ENCODE assay signal across 8 mouse cellular contexts in the genomic region with DNA sequence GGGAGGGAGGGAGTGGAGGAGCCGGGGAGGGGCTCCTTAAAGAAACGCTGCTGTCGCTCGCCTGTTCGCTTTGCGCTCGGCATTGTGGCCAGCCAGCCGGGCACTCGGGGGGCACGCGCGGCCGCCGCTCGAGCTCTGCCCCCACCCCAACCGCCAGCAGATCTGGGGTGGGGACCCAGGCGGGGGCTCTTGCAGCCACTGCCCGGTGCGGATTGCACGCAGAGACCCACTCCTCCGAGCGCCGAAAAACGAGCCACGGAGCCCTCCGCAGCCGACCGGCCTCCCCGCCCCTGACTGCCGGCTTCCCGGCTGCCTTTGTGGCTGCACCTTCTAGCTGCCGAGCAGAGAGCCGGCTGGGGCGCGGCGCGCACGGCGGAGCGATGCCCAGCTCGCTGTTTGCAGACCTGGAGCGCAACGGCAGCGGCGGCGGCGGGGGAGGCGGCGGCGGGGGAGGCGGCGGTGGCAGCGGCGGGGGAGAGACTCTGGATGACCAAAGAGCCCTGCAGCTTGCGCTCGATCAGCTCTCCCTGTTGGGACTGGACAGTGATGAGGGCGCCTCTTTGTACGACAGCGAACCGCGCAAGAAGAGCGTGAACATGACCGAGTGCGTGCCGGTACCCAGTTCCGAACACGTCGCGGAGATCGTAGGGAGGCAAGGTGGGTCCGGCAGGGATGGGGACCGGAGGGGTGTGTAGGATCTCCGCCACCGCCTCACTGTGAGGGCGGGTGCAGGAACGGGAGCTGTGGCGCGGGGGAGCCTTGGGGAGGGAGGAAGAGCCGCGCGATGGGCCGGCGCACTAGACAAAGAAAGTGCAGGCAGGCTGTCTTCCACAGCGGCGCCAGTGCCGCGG. TPM values are rescaled to one million over a fixed set of nuclear protein-coding genes. Genes with fewer than 3 reads are reported as not detected.
DNase-seq lines count a peak whose midpoint lies in the region; ATAC-seq and TF ChIP-seq lines count a peak whose summit lies in the region.

TSS of gene Mex3b (plus strand) at position 63 of the 851 bp plus-strand sequence.

- H3K36me3 ChIP-seq in heart, adult 2 months (ENCODE audit: control insufficient read depth, insufficient read depth, low read length): no peaks in the 10 kb centered on the region
- H3K36me3 ChIP-seq in kidney, adult 2 months (ENCODE audit: control insufficient read depth, insufficient read depth, low read length): no peaks in the 10 kb centered on the region
- H3K36me3 ChIP-seq in limb, embryonic 12.5 days: peaks cover 28% of the 10 kb centered on the region
- H3K36me3 ChIP-seq in midbrain, embryonic 14.5 days (ENCODE audit: control insufficient read depth, insufficient read depth, low read length): peaks cover 27% of the 10 kb centered on the region

- H3K4me3 ChIP-seq in heart, adult 2 months: peak within 1 kb of the TSS; percentile 97
- H3K4me3 ChIP-seq in kidney, adult 2 months (ENCODE audit: insufficient read depth, low read depth, low read length): peak within 1 kb of the TSS; percentile 81
- peak within 1 kb of the TSS; percentile 100 for H3K4me3 ChIP-seq in limb, embryonic 12.5 days (replicated peaks)
- H3K4me3 ChIP-seq in midbrain, embryonic 14.5 days (replicated peaks; ENCODE audit: low read depth, low read length): peak within 1 kb of the TSS; percentile 100

- peak; percentile 41 to 60 for DNase-seq in lung, adult 18-20 months
- no peak for DNase-seq in lung, postnatal 25 days (ENCODE audit: low spot score)
- DNase-seq in embryo, embryonic 9.5 days (ENCODE audit: extremely low spot score): peak; percentile 68
- DNase-seq in heart, adult 2 months: peak; percentile 69 to 80
- DNase-seq in kidney, adult 2 months: peak; percentile 60
- DNase-seq in midbrain, embryonic 14.5 days: peak; percentile 77
- peak; percentile 51 to 83 for DNase-seq in spleen, postnatal 4 days (ENCODE audit: low spot score in 2 of 2)

- WGBS in heart, adult 2 months: under 1% methylated on average over 81 of the region's 87 CpGs
- under 1% methylated on average over 73 of the region's 87 CpGs for WGBS in kidney, adult 2 months
- WGBS in limb, embryonic 12.5 days: 1% methylated on average over 77 of the region's 87 CpGs
- WGBS in midbrain, embryonic 14.5 days: under 1% methylated on average over 87 of the region's 87 CpGs

- intact Hi-C loops in heart, adult 2 months (cut with DNase I): loop anchor here (5.0 to 10.0 kb wide), 5 partner anchors 150 to 1025 kb away; partner anchors contain the start of gene Stard5

- TF ChIP-seq CTCF in heart, adult 2 months (IDR thresholded peaks at IDR 0.05): no peak
- no peak for TF ChIP-seq CTCF in kidney, adult 2 months (conservative IDR thresholded peaks at IDR 0.05; ENCODE audit: insufficient read depth, insufficient read length, low read depth, low read length)

- no peaks in the 10 kb centered on the region for H3K9me3 ChIP-seq in limb, embryonic 12.5 days
- no peaks in the 10 kb centered on the region for H3K9me3 ChIP-seq in midbrain, embryonic 14.5 days (ENCODE audit: control insufficient read depth, low read length)

- H3K79me2 ChIP-seq in heart, adult 2 months (replicated peaks; ENCODE audit: control insufficient read depth, insufficient read depth, low read length): no peaks in the 10 kb centered on the region

- peak within 1 kb of the TSS; percentile 76 for H3K9ac ChIP-seq in heart, adult 2 months (ENCODE audit: low read depth, low read length)
- H3K9ac ChIP-seq in limb, embryonic 12.5 days (replicated peaks): peak within 1 kb of the TSS; percentile 100
- peak within 1 kb of the TSS; percentile 100 for H3K9ac ChIP-seq in midbrain, embryonic 14.5 days (replicated peaks; ENCODE audit: low read length)

- peak within 1 kb of the TSS; percentile 96 for H3K27ac ChIP-seq in heart, adult 2 months
- H3K27ac ChIP-seq in kidney, adult 2 months (ENCODE audit: insufficient read depth, low read depth, low read length): peak within 1 kb of the TSS; percentile 94
- H3K27ac ChIP-seq in limb, embryonic 12.5 days: peak within 1 kb of the TSS; percentile 100
- H3K27ac ChIP-seq in midbrain, embryonic 14.5 days (replicated peaks; ENCODE audit: low read depth, low read length): peak within 1 kb of the TSS; percentile 100

- no peak for TF ChIP-seq POLR2A in heart, adult 2 months (IDR thresholded peaks at IDR 0.05; ENCODE audit: insufficient read depth, low read depth, low read length)
- peak; percentile 35 for TF ChIP-seq POLR2A in kidney, adult 2 months (IDR thresholded peaks at IDR 0.05; ENCODE audit: low read depth, low read length)

- H3K4me1 ChIP-seq in heart, adult 2 months (ENCODE audit: control insufficient read depth, insufficient read depth, low read length): peaks cover 4% of the 10 kb centered on the region
- H3K4me1 ChIP-seq in kidney, adult 2 months (ENCODE audit: control insufficient read depth, insufficient read depth, low read length): 0 out of 2 replicates have a peak, but pooled peaks cover 3% of the 10 kb centered on the region
- H3K4me1 ChIP-seq in limb, embryonic 12.5 days (replicated peaks): peaks cover 35% of the 10 kb centered on the region
- peaks cover 24% of the 10 kb centered on the region for H3K4me1 ChIP-seq in midbrain, embryonic 14.5 days (ENCODE audit: control insufficient read depth, insufficient read depth, low read length)

- ATAC-seq in limb, embryonic 12.5 days (ENCODE audit: insufficient number of reproducible peaks, insufficient read depth, low FRiP score, low TSS enrichment, low read depth): no peak
- no peak for ATAC-seq in midbrain, embryonic 14.5 days (ENCODE audit: low FRiP score, low TSS enrichment)

- no peaks in the 10 kb centered on the region for H3K27me3 ChIP-seq in heart, adult 2 months (ENCODE audit: control insufficient read depth, insufficient read depth, low read length)
- no peaks in the 10 kb centered on the region for H3K27me3 ChIP-seq in kidney, adult 2 months (replicated peaks; ENCODE audit: control insufficient read depth, insufficient read depth, low read length)
- no peaks in the 10 kb centered on the region for H3K27me3 ChIP-seq in limb, embryonic 12.5 days
- H3K27me3 ChIP-seq in midbrain, embryonic 14.5 days (ENCODE audit: control insufficient read depth, insufficient read depth, low read length): no peaks in the 10 kb centered on the region

- H3K4me2 ChIP-seq in limb, embryonic 12.5 days: peak within 1 kb of the TSS; percentile 95
- peak within 1 kb of the TSS; percentile 91 for H3K4me2 ChIP-seq in midbrain, embryonic 14.5 days (ENCODE audit: low read length)

- no peak for TF ChIP-seq EP300 in heart, adult 2 months (IDR thresholded peaks at IDR 0.05; ENCODE audit: insufficient read depth, low read depth, low read length)

RNA-seq across cellular contexts. Expression of gene Mex3b, which starts in this region (rescaled TPM):
- 1 to 10 TPM; 1.4 TPM for total RNA-seq in heart, adult 2 months (2021)
- polyA plus RNA-seq in heart, adult 2 months (2012; rRNA removed): 1.7 and 2.1 TPM in 2 replicates
- 3.7 and 4.7 TPM in 2 replicates for polyA plus RNA-seq in kidney, adult 2 months (2012; rRNA removed)
- polyA plus RNA-seq in limb, embryonic 12.5 days (2016; fragmentation: Nextera tagmentation; extraction: Ambion mirVana): 48.1 and 48.4 TPM in 2 replicates
- 50.8 and 51.8 TPM in 2 replicates for polyA plus RNA-seq in midbrain, embryonic 14.5 days (2014; fragmentation: Nextera tagmentation; extraction: Ambion mirVana)
